Mouse (Mus musculus) v-Abl transformed pro-B cells (cell line): ENCODE results near the gene Fpr-rs6.

Experiments used
- in situ Hi-C, 2 experiments: fragments of 400-800 bp; cut with MboI; formaldehyde crosslinking; loops; one replicate each; pipeline ENCODE4 v1.15.1; 2025; ENCODE audit not compliant: unreplicated experiment in 2 of 2

The Fpr-rs6 gene

GRCm38 (mm10) chr17:20182997-20183396 lies at the start of gene Fpr-rs6:
Gene Fpr-rs6 (minus strand): TSS chr17:20183097.
- in situ Hi-C loops: no loop called here
